Mouse (Mus musculus): ENCODE data around the gene Tbl1x.

Gene Tbl1x

GRCm38 (mm10) chrX:77608947-77609703 lies 98.3 kb downstream of the Tbl1x start:
- DNase-seq (ENCODE audit: extremely low spot score, low spot score): no peak

- DNase-seq (ENCODE audit: extremely low spot score, low spot score): no peak
These were observed 101.1 kb downstream of the Tbl1x start for GRCm38 (mm10) chrX:77611938-77612337.

GRCm38 (mm10) chrX:77613041-77613440 lies 102.2 kb downstream of the Tbl1x start:
- DNase-seq (ENCODE audit: extremely low spot score, low spot score): no peak

- no peak for DNase-seq (ENCODE audit: extremely low spot score, low spot score)
These were observed 105.0 kb downstream of the Tbl1x start for GRCm38 (mm10) chrX:77615735-77616293.

GRCm38 (mm10) chrX:77617368-77618144 lies 106.7 kb downstream of the Tbl1x start:
- no peak for DNase-seq (ENCODE audit: extremely low spot score, low spot score)

- DNase-seq (ENCODE audit: extremely low spot score, low spot score): no peak
These were observed 119.6 kb downstream of the Tbl1x start for GRCm38 (mm10) chrX:77630439-77630838.

- no peak for DNase-seq (ENCODE audit: extremely low spot score, low spot score)
These were observed 125.7 kb downstream of the Tbl1x start for GRCm38 (mm10) chrX:77636499-77636898.

- DNase-seq (ENCODE audit: extremely low spot score, low spot score): no peak
These were observed 127.3 kb downstream of the Tbl1x start for GRCm38 (mm10) chrX:77638076-77638475.

- no peak for DNase-seq (ENCODE audit: extremely low spot score, low spot score)
These were observed 129.5 kb downstream of the Tbl1x start for GRCm38 (mm10) chrX:77640301-77640700.

- no peak for DNase-seq (ENCODE audit: extremely low spot score, low spot score)
These were observed 135.4 kb downstream of the Tbl1x start for GRCm38 (mm10) chrX:77646164-77646563.

- DNase-seq (ENCODE audit: extremely low spot score, low spot score): no peak
These were observed 139.4 kb downstream of the Tbl1x start for GRCm38 (mm10) chrX:77650246-77650645.

- no peak for DNase-seq (ENCODE audit: extremely low spot score, low spot score)
These were observed 151.2 kb downstream of the Tbl1x start for GRCm38 (mm10) chrX:77662030-77662429.

- no peak for DNase-seq (ENCODE audit: extremely low spot score, low spot score)
These were observed 152.5 kb downstream of the Tbl1x start for GRCm38 (mm10) chrX:77663276-77663675.

GRCm38 (mm10) chrX:77665030-77665429 lies 154.2 kb downstream of the Tbl1x start:
- no peak for DNase-seq (ENCODE audit: extremely low spot score, low spot score)

GRCm38 (mm10) chrX:77666911-77667310 lies 156.1 kb downstream of the Tbl1x start:
- no peak for DNase-seq (ENCODE audit: extremely low spot score, low spot score)

GRCm38 (mm10) chrX:77667441-77667840 lies 156.6 kb downstream of the Tbl1x start:
- no peak for DNase-seq (ENCODE audit: extremely low spot score, low spot score)

- DNase-seq (ENCODE audit: extremely low spot score, low spot score): no peak
These were observed 159.2 kb downstream of the Tbl1x start for GRCm38 (mm10) chrX:77669779-77670550.

All from neural tube, embryonic 10.5 days (tissue).